Comparison of ENCODE assay signal across 11 mouse cellular contexts in the genomic region with DNA sequence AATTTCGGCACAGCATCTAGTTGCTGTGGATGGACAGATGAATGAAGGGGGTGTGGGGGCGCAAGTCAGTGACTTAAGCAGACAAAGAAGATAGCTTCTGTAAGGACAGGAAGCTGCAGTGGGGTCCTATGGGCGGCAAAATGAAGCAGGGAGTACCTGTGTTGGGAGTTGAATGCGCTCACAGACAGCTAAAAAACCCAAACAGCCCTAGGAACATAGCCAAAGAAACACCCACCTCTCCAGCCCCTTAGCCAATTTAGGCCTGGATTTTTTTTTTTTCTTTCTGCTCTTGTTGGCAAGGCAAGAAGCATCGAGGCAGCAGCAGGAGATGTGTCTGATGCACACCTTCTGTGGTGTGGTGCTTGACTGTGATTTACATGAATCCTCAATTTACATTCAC. TPM values are rescaled to one million over a fixed set of nuclear protein-coding genes. Genes with fewer than 3 reads are reported as not detected.
A peak's percentile ranks its signal among the peaks of the same experiment; 100 is the strongest.
DNase-seq lines count a peak whose midpoint lies in the region; TF ChIP-seq lines count a peak whose summit lies in the region.
"Had no signal": no experiment of that assay in that cellular context is flagged by ENCODE, and none has a peak within 500 bp of the region (broad histone marks: within the 10 kb centered on the region; RNA-seq: fewer than 3 reads in every experiment).

No protein-coding gene starts in this region.

- H3K4me3 ChIP-seq in midbrain, embryonic 10.5 days, result peak overlapping the region; percentile 99
- H3K4me3 ChIP-seq in olfactory bulb, adult 2 months (ENCODE audit: insufficient read depth, low read depth, low read length), result no peak overlapping the region

- TF ChIP-seq CTCF in olfactory bulb, adult 2 months (IDR thresholded peaks at IDR 0.05; ENCODE audit: insufficient read depth, low read depth, low read length), result no peak

- H3K36me3 ChIP-seq in midbrain, embryonic 10.5 days, result peaks cover 37% of the 10 kb centered on the region

- peaks cover 68% of the 10 kb centered on the region for H3K4me1 ChIP-seq in midbrain, embryonic 10.5 days
- peaks cover 25% of the 10 kb centered on the region for H3K4me1 ChIP-seq in olfactory bulb, adult 2 months (ENCODE audit: control insufficient read depth, insufficient read depth, low read length)

- peak overlapping the region; percentile 97; the same call in 1 of the 2 replicates for H3K27ac ChIP-seq in midbrain, embryonic 10.5 days (replicated peaks)
- peak overlapping the region; percentile 80; the same call in 1 of the 2 replicates for H3K27ac ChIP-seq in olfactory bulb, adult 2 months (ENCODE audit: insufficient read depth, low read depth, low read length)
- H3K27ac ChIP-seq: limb, embryonic 13.5 days; stomach, postnatal 0 days had no signal

- peak; percentile 61 for DNase-seq in cerebellum, adult 9-10 months
- DNase-seq in cerebellum, adult 18-20 months, result no peak
- peak; percentile 45 to 64 for DNase-seq in right cerebral cortex, postnatal 10 days (ENCODE audit: low spot score in 2 of 2)
- DNase-seq in right cerebral cortex, postnatal 4 days, result no peak
- no peak for DNase-seq in midbrain, embryonic 10.5 days (ENCODE audit: low spot score)
- no peak for DNase-seq in adrenal gland, postnatal 10 days
- DNase-seq in spleen, adult 12 weeks (ENCODE audit: low spot score), result no peak

- no peak for TF ChIP-seq POLR2A in olfactory bulb, adult 2 months (IDR thresholded peaks at IDR 0.05; ENCODE audit: insufficient read depth, low read depth, low read length)

- H3K27me3 ChIP-seq in midbrain, embryonic 10.5 days (ENCODE audit: low read depth, poor library complexity, severe bottlenecking), result peaks cover 36% of the 10 kb centered on the region

- no peaks in the 10 kb centered on the region for H3K9me3 ChIP-seq in midbrain, embryonic 10.5 days (replicated peaks)
- H3K9me3 ChIP-seq: limb, embryonic 13.5 days had no signal

- 30% methylated on average over 5 of the region's 5 CpGs for WGBS in midbrain, embryonic 10.5 days
- WGBS in olfactory bulb, adult 2 months, result 31% methylated on average over 5 of the region's 5 CpGs

RNA-seq across cellular contexts. Expression of gene March9, which starts 1.1 kb away (rescaled TPM):
- polyA plus RNA-seq in midbrain, embryonic 10.5 days (2016; fragmentation: Nextera tagmentation; extraction: Ambion mirVana), result 1.3 and 1.7 TPM in 2 replicates
- not detected in 2 replicates for polyA plus RNA-seq in olfactory bulb, adult 2 months (2012; ENCODE audit: insufficient read depth, insufficient read length, low replicate concordance, missing spikeins)
- total RNA-seq in adrenal gland, postnatal 10 days (2021), result 1 to 10 TPM; 6.5 to 6.9 TPM
- total RNA-seq: granulocyte monocyte progenitor cell, adult 5-6 weeks had no signal

RNA-seq across cellular contexts. Expression of gene Cdk4, which starts 2.2 kb away (rescaled TPM):
- 2,811 and 2,916 TPM in 2 replicates for polyA plus RNA-seq in midbrain, embryonic 10.5 days (2016; fragmentation: Nextera tagmentation; extraction: Ambion mirVana)
- not detected in 2 replicates for polyA plus RNA-seq in olfactory bulb, adult 2 months (2012; ENCODE audit: insufficient read depth, insufficient read length, low replicate concordance, missing spikeins)
- 100 to 1,000 TPM; 267 to 302 TPM for total RNA-seq in adrenal gland, postnatal 10 days (2021)

RNA-seq across cellular contexts. Expression of gene Tspan31, which starts 9.0 kb away (rescaled TPM):
- polyA plus RNA-seq in midbrain, embryonic 10.5 days (2016; fragmentation: Nextera tagmentation; extraction: Ambion mirVana), result 197 and 208 TPM in 2 replicates
- not detected in 2 replicates for polyA plus RNA-seq in olfactory bulb, adult 2 months (2012; ENCODE audit: insufficient read depth, insufficient read length, low replicate concordance, missing spikeins)
- total RNA-seq in adrenal gland, postnatal 10 days (2021), result 10 to 100 TPM; 81.7 to 94.3 TPM

RNA-seq across cellular contexts. Expression of gene Cyp27b1, which starts 13.0 kb away (rescaled TPM):
- 0.07 and 0.22 TPM in 2 replicates for polyA plus RNA-seq in midbrain, embryonic 10.5 days (2016; fragmentation: Nextera tagmentation; extraction: Ambion mirVana)
- polyA plus RNA-seq in olfactory bulb, adult 2 months (2012; ENCODE audit: insufficient read depth, insufficient read length, low replicate concordance, missing spikeins), result not detected in 2 replicates
- total RNA-seq in adrenal gland, postnatal 10 days (2021), result under 1 TPM; 0.27 to 0.30 TPM

RNA-seq across cellular contexts. Expression of gene Agap2, which starts 14.0 kb away (rescaled TPM):
- 0.10 and 0.19 TPM in 2 replicates for polyA plus RNA-seq in midbrain, embryonic 10.5 days (2016; fragmentation: Nextera tagmentation; extraction: Ambion mirVana)
- 219 TPM in 1 of 2 replicates, not detected in the other for polyA plus RNA-seq in olfactory bulb, adult 2 months (2012; ENCODE audit: insufficient read depth, insufficient read length, low replicate concordance, missing spikeins)
- 1 to 10 TPM; 5.7 to 6.2 TPM for total RNA-seq in adrenal gland, postnatal 10 days (2021)

Comparison
In these comparisons a context has a peak if more than half of its experiments do, and no peak if none do; other contexts are left out.
1. DNase-seq: peak in cerebellum, adult 9-10 months (single experiment) and right cerebral cortex, postnatal 10 days (2 of 2); none in cerebellum, adult 18-20 months (0 of 2), right cerebral cortex, postnatal 4 days (single experiment), midbrain, embryonic 10.5 days (single experiment), adrenal gland, postnatal 10 days (single experiment) and spleen, adult 12 weeks (single experiment).